Mouse (Mus musculus) left cerebral cortex, adult 18-20 months (tissue): ENCODE results near the gene Dcaf8. TPM values are rescaled to one million over a fixed set of nuclear protein-coding genes. Genes with fewer than 3 reads are reported as not detected.

Experiments used
- DNase-seq, 2 experiments: peaks; one replicate each; pipeline ENCODE4 v3.0.0; 2021 to 2022; ENCODE audit warnings: low spot score in 2 of 2, mixed read lengths in 1 of 2
- total RNA-seq, 2 experiments: library from RNA; stranded (reverse); gene quantifications; 2 replicates each; pipeline ENCODE4 v1.2.3; 2021

Gene Dcaf8
- total RNA-seq, 2 experiments from 2014 or later: 117 TPM

- peak; percentile 62 to 69 for DNase-seq
These were observed 4.3 kb upstream of the Dcaf8 start for GRCm38 (mm10) chr1:172143570-172143969.

GRCm38 (mm10) chr1:172148279-172148954 lies 533 bp downstream of the Dcaf8 start:
- DNase-seq: peak; percentile 7 to 37

- no peak for DNase-seq
These were observed 1.3 kb downstream of the Dcaf8 start for GRCm38 (mm10) chr1:172148955-172149815.

GRCm38 (mm10) chr1:172154536-172154935 lies 6.7 kb downstream of the Dcaf8 start:
- no peak for DNase-seq

GRCm38 (mm10) chr1:172155518-172155917 lies 7.6 kb downstream of the Dcaf8 start:
- DNase-seq: no peak

- DNase-seq: no peak
These were observed 12.1 kb downstream of the Dcaf8 start for GRCm38 (mm10) chr1:172159970-172160369.

GRCm38 (mm10) chr1:172160508-172160907 lies 12.6 kb downstream of the Dcaf8 start:
- no peak for DNase-seq

- DNase-seq: peak; percentile 21 to 38
These were observed 14.1 kb downstream of the Dcaf8 start for GRCm38 (mm10) chr1:172162009-172162408.

GRCm38 (mm10) chr1:172162959-172163358 lies 15.1 kb downstream of the Dcaf8 start:
- no peak for DNase-seq

- DNase-seq: no peak
These were observed 20.0 kb downstream of the Dcaf8 start for GRCm38 (mm10) chr1:172167911-172168310.

GRCm38 (mm10) chr1:172169809-172170208 lies 21.9 kb downstream of the Dcaf8 start:
- DNase-seq: no peak

GRCm38 (mm10) chr1:172172381-172172780 lies 24.5 kb downstream of the Dcaf8 start:
- DNase-seq: no peak

GRCm38 (mm10) chr1:172173181-172173580 lies 25.3 kb downstream of the Dcaf8 start:
- DNase-seq: no peak

GRCm38 (mm10) chr1:172177791-172178190 lies 29.9 kb downstream of the Dcaf8 start:
- no peak for DNase-seq

GRCm38 (mm10) chr1:172179102-172179501 lies 31.2 kb downstream of the Dcaf8 start:
- DNase-seq: no peak

GRCm38 (mm10) chr1:172180881-172181280 lies 33.0 kb downstream of the Dcaf8 start:
- DNase-seq: no peak

GRCm38 (mm10) chr1:172181777-172182176 lies 33.9 kb downstream of the Dcaf8 start:
- DNase-seq: no peak

- DNase-seq: no peak
These were observed 35.2 kb downstream of the Dcaf8 start for GRCm38 (mm10) chr1:172183056-172183455.

GRCm38 (mm10) chr1:172183915-172184314 lies 36.0 kb downstream of the Dcaf8 start:
- DNase-seq: no peak

GRCm38 (mm10) chr1:172186401-172187289 lies 38.8 kb downstream of the Dcaf8 start:
- no peak for DNase-seq

- no peak for DNase-seq
These were observed 41.0 kb downstream of the Dcaf8 start for GRCm38 (mm10) chr1:172188891-172189290.
